Mouse (Mus musculus): Measurements from ENCODE around the gene Stap1.

The Stap1 gene

GRCm38 (mm10) chr5:86071538-86071937, at the start of gene Stap1:
Gene Stap1 (plus strand): TSS chr5:86071746.
- DNase-seq: peak; percentile 55

GRCm38 (mm10) chr5:86029820-86030219, 41.7 kb upstream of the Stap1 start:
- DNase-seq: no peak

GRCm38 (mm10) chr5:86063501-86063900, 8.0 kb upstream of the Stap1 start:
- no peak for DNase-seq

GRCm38 (mm10) chr5:86065101-86065875, 6.3 kb upstream of the Stap1 start, which contains the start of gene Cenpc1:
Gene Cenpc1 (minus strand): TSS chr5:86065583.
- DNase-seq: peak; percentile 100

GRCm38 (mm10) chr5:86065876-86066550, 5.5 kb upstream of the Stap1 start:
- DNase-seq: no peak

GRCm38 (mm10) chr5:86066551-86066929, 5.0 kb upstream of the Stap1 start:
- peak; percentile 93 for DNase-seq

- no peak for DNase-seq
Measured at GRCm38 (mm10) chr5:86068451-86068850, 3.1 kb upstream of the Stap1 start.

GRCm38 (mm10) chr5:86069121-86069520, 2.4 kb upstream of the Stap1 start:
- DNase-seq: no peak

GRCm38 (mm10) chr5:86072756-86073386, 1.3 kb downstream of the Stap1 start:
- no peak for DNase-seq

- no peak for DNase-seq
Measured at GRCm38 (mm10) chr5:86078720-86079334, 7.3 kb downstream of the Stap1 start.

- DNase-seq: no peak
Measured at GRCm38 (mm10) chr5:86083987-86084386, 12.4 kb downstream of the Stap1 start.

GRCm38 (mm10) chr5:86084979-86085378, 13.4 kb downstream of the Stap1 start:
- DNase-seq: no peak

- no peak for DNase-seq
Measured at GRCm38 (mm10) chr5:86086751-86087150, 15.2 kb downstream of the Stap1 start.

- DNase-seq: no peak
Measured at GRCm38 (mm10) chr5:86094754-86095153, 23.2 kb downstream of the Stap1 start.

- no peak for DNase-seq
Measured at GRCm38 (mm10) chr5:86098988-86099387, 27.4 kb downstream of the Stap1 start.

- DNase-seq: no peak
Measured at GRCm38 (mm10) chr5:86100621-86101020, 29.1 kb downstream of the Stap1 start.

GRCm38 (mm10) chr5:86102176-86102575, 30.6 kb downstream of the Stap1 start:
- DNase-seq: no peak

GRCm38 (mm10) chr5:86106610-86107009, 35.1 kb downstream of the Stap1 start:
- no peak for DNase-seq

- no peak for DNase-seq
Measured at GRCm38 (mm10) chr5:86111074-86111473, 39.5 kb downstream of the Stap1 start.

- DNase-seq: no peak
Measured at GRCm38 (mm10) chr5:86113037-86113436, 41.5 kb downstream of the Stap1 start.

GRCm38 (mm10) chr5:86113997-86114396, 42.5 kb downstream of the Stap1 start:
- DNase-seq: no peak

- DNase-seq: no peak
Measured at GRCm38 (mm10) chr5:86118457-86119094, 47.0 kb downstream of the Stap1 start.

- no peak for DNase-seq
Measured at GRCm38 (mm10) chr5:86128749-86129148, 57.2 kb downstream of the Stap1 start.
